Mouse (Mus musculus): ENCODE results near the gene Sgk1. TPM values are rescaled to one million over a fixed set of nuclear protein-coding genes. Genes with fewer than 3 reads are reported as not detected.

Sgk1 gene
- total and polyA plus RNA-seq, 3 experiments: 0.76 to 16.0 (median 4.3) TPM

DNA sequence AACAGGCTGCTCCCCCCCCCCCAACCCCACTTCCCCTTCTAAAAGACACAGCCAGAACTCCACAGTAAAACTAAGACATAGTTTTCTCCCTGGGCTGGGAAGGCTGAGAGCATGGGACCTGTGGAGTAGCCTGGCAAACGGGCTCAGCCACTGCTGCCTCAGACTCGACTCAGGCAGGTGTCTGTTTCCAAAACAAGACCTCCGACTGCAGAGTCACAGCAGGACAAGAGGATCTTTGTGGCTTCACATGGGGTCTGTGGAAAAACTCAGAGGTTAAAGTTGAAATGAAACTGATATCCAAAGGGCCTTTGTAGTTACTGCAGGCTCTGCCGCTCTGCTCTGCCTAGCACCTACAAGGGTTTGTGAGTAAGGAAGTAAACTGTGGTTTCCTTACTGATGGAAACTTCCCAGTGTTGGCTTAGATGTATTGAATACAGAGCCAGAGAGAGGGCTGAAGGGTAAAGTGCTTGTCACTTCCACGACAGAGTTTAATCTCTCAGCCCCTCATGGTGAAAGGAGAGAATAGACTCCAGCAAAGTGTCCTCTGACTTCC, 25.0 kb downstream of the Sgk1 start:
- Histone ChIP-seq H3K27me3 (replicated peaks) (no peaks in the 10 kb centered on the region), H3K4me3 (replicated peaks in 1 of 3; ENCODE audit: low read depth in 2 of 3, low read length in 2 of 3, poor library complexity in 1 of 3) (no peak overlapping the region), H3K36me3 (replicated peaks in 1 of 2; ENCODE audit: control insufficient read depth in 1 of 2, insufficient read depth in 1 of 2, low read length in 1 of 2) (no peaks in the 10 kb centered on the region), H3K9me3 (replicated peaks; ENCODE audit: low read length) (no peaks in the 10 kb centered on the region), H3K4me2 (ENCODE audit: insufficient read depth, low read depth, poor library complexity, severe bottlenecking) (peak overlapping the region; percentile 5), H3K79me2 (replicated peaks; ENCODE audit: control insufficient read depth, extremely low read depth, insufficient read depth, poor library complexity, severe bottlenecking) (no peaks in the 10 kb centered on the region), H3K4me1 (ENCODE audit: control insufficient read depth in 1 of 2, insufficient read depth in 2 of 2) (peaks cover 0 to 32% of the 10 kb centered on the region in 2 experiments; a peak in 2 of 4 replicates), H3K27ac (ENCODE audit: insufficient read depth, low read depth) (no peak overlapping the region), H3K9ac (ENCODE audit: insufficient read depth, low read depth) (no peak overlapping the region)
- in situ Hi-C loops (cut with MboI; ENCODE audit: low pct_ligation_motif_present, low pct_unique_long_range_greater_than_20kb, low sequenced_read_pairs) (no loop called here), dilution Hi-C loops (cut with MboI; ENCODE audit: extremely low pct_ligation_motif_present, extremely low pct_unique_long_range_greater_than_20kb, low sequenced_read_pairs) (no loop called here)
- peak; percentile 16 for DNase-seq (ENCODE audit: extremely low read depth)
- no peak for TF ChIP-seq JUND (conservative IDR thresholded peaks at IDR 0.05; ENCODE audit: low read depth, low read length)

DNA sequence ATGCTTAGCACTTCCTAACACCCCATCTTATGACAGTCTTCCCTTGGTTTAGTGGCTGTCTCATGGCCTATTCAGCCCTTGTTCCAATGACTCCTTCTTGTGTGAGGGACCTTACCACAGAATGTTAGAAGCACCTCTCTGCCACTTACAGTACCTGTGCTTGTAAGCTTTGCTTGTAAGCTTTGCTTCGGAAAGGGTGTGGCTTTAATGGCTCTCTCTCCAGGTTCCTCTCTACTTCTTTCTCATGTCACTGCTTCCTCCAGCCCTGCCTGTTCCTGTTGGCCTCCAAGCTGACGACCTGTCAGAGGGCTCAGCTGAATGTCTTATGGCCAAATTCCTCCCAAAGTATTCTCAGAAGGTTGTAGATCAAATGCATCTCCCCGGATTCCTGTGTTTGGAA, 25.8 kb downstream of the Sgk1 start:
- Histone ChIP-seq H3K27ac (ENCODE audit: insufficient read depth, low read depth) (no peak overlapping the region), H3K9me3 (replicated peaks; ENCODE audit: low read length) (no peaks in the 10 kb centered on the region), H3K79me2 (replicated peaks; ENCODE audit: control insufficient read depth, extremely low read depth, insufficient read depth, poor library complexity, severe bottlenecking) (no peaks in the 10 kb centered on the region), H3K4me3 (replicated peaks in 1 of 3; ENCODE audit: low read depth in 2 of 3, low read length in 2 of 3, poor library complexity in 1 of 3) (no peak overlapping the region), H3K9ac (ENCODE audit: insufficient read depth, low read depth) (no peak overlapping the region), H3K27me3 (replicated peaks) (no peaks in the 10 kb centered on the region), H3K36me3 (replicated peaks in 1 of 2; ENCODE audit: control insufficient read depth in 1 of 2, insufficient read depth in 1 of 2, low read length in 1 of 2) (no peaks in the 10 kb centered on the region), H3K4me2 (ENCODE audit: insufficient read depth, low read depth, poor library complexity, severe bottlenecking) (no peak overlapping the region), H3K4me1 (ENCODE audit: control insufficient read depth in 1 of 2, insufficient read depth in 2 of 2) (peaks cover 0 to 24% of the 10 kb centered on the region in 2 experiments; a peak in 2 of 4 replicates)
- TF ChIP-seq JUN (IDR thresholded peaks at IDR 0.05; ENCODE audit: insufficient read depth, low read depth, low read length): no peak
- no peak for TF ChIP-seq ETS1 (conservative IDR thresholded peaks at IDR 0.05; ENCODE audit: low read depth, low read length)
- TF ChIP-seq USF1 (IDR thresholded peaks at IDR 0.05; ENCODE audit: low read depth, low read length): no peak
- no peak for TF ChIP-seq POLR2AphosphoS2 (IDR thresholded peaks at IDR 0.05; ENCODE audit: low read depth, low read length)
- TF ChIP-seq TBP (conservative IDR thresholded peaks at IDR 0.05; ENCODE audit: low read depth, low read length): no peak
- no peak for TF ChIP-seq CTCF (conservative IDR thresholded peaks at IDR 0.05 in 1 of 2, IDR thresholded peaks at IDR 0.05 in 1 of 2; ENCODE audit: low read depth in 2 of 2, low read length in 2 of 2)
- in situ Hi-C loops (cut with MboI; ENCODE audit: low pct_ligation_motif_present, low pct_unique_long_range_greater_than_20kb, low sequenced_read_pairs): no loop called here
- dilution Hi-C loops (cut with MboI; ENCODE audit: extremely low pct_ligation_motif_present, extremely low pct_unique_long_range_greater_than_20kb, low sequenced_read_pairs): no loop called here
- DNase-seq (ENCODE audit: extremely low read depth): no peak

GRCm38 (mm10) chr10:21908686-21909085, 26.7 kb downstream of the Sgk1 start:
- dilution Hi-C loops (cut with MboI; ENCODE audit: extremely low pct_ligation_motif_present, extremely low pct_unique_long_range_greater_than_20kb, low sequenced_read_pairs): no loop called here
- no peak overlapping the region for H3K4me3 ChIP-seq (replicated peaks in 1 of 3; ENCODE audit: low read depth in 2 of 3, low read length in 2 of 3, poor library complexity in 1 of 3)
- no peak overlapping the region for H3K9ac ChIP-seq (ENCODE audit: insufficient read depth, low read depth)
- in situ Hi-C loops (cut with MboI; ENCODE audit: low pct_ligation_motif_present, low pct_unique_long_range_greater_than_20kb, low sequenced_read_pairs): no loop called here
- no peak for DNase-seq (ENCODE audit: extremely low read depth)
- H3K4me1 ChIP-seq (ENCODE audit: control insufficient read depth in 1 of 2, insufficient read depth in 2 of 2): peaks cover 0 to 22% of the 10 kb centered on the region in 2 experiments; a peak in 2 of 4 replicates
- no peak overlapping the region for H3K27ac ChIP-seq (ENCODE audit: insufficient read depth, low read depth)
- H3K4me2 ChIP-seq (ENCODE audit: insufficient read depth, low read depth, poor library complexity, severe bottlenecking): no peak overlapping the region
- no peaks in the 10 kb centered on the region for H3K9me3 ChIP-seq (replicated peaks; ENCODE audit: low read length)
- TF ChIP-seq ZNF384 (IDR thresholded peaks at IDR 0.05; ENCODE audit: low read depth, low read length): 0 out of 2 replicates have a peak, but pooled peaks have one; percentile 41
- no peak for TF ChIP-seq MAZ (IDR thresholded peaks at IDR 0.05; ENCODE audit: low read depth, low read length)
- no peaks in the 10 kb centered on the region for H3K79me2 ChIP-seq (replicated peaks; ENCODE audit: control insufficient read depth, extremely low read depth, insufficient read depth, poor library complexity, severe bottlenecking)
- H3K27me3 ChIP-seq (replicated peaks): no peaks in the 10 kb centered on the region
- H3K36me3 ChIP-seq (replicated peaks in 1 of 2; ENCODE audit: control insufficient read depth in 1 of 2, insufficient read depth in 1 of 2, low read length in 1 of 2): no peaks in the 10 kb centered on the region

All from CH12.LX (cell line).